Mouse (Mus musculus): ENCODE results near the gene Svbp. TPM values are rescaled to one million over a fixed set of nuclear protein-coding genes. Genes with fewer than 3 reads are reported as not detected.

Gene Svbp
- total and polyA plus RNA-seq, 3 experiments, result 15.7 to 23.5 (median 15.8) TPM

- no peak for TF ChIP-seq USF1 (IDR thresholded peaks at IDR 0.05; ENCODE audit: low read depth, low read length)
- no peak for TF ChIP-seq ZNF384 (IDR thresholded peaks at IDR 0.05; ENCODE audit: low read depth, low read length)
- no peak for TF ChIP-seq KAT2A (IDR thresholded peaks at IDR 0.05; ENCODE audit: insufficient replicate concordance, low read length)
- no peak for TF ChIP-seq JUN (IDR thresholded peaks at IDR 0.05; ENCODE audit: insufficient read depth, low read depth, low read length)
- TF ChIP-seq USF2 (conservative IDR thresholded peaks at IDR 0.05; ENCODE audit: low read depth, low read length), result no peak
- TF ChIP-seq ZMIZ1 (IDR thresholded peaks at IDR 0.05; ENCODE audit: low read depth, low read length), result no peak
- TF ChIP-seq ZKSCAN1 (IDR thresholded peaks at IDR 0.05; ENCODE audit: borderline replicate concordance, low read depth, low read length), result no peak
- peak; percentile 58; the same call in 1 of the 2 replicates for TF ChIP-seq ETS1 (conservative IDR thresholded peaks at IDR 0.05; ENCODE audit: low read depth, low read length)
- TF ChIP-seq TBP (conservative IDR thresholded peaks at IDR 0.05; ENCODE audit: low read depth, low read length), result no peak
Measured at GRCm38 (mm10) chr4:119226751-119227150, 31.6 kb downstream of the Svbp start (continued).

- Histone ChIP-seq H3K27ac (ENCODE audit: insufficient read depth, low read depth) (no peak within 1 kb of the TSS), H3K9me3 (replicated peaks; ENCODE audit: low read length) (no peaks in the 10 kb centered on the region), H3K27me3 (replicated peaks) (no peaks in the 10 kb centered on the region), H3K79me2 (replicated peaks; ENCODE audit: control insufficient read depth, extremely low read depth, insufficient read depth, poor library complexity, severe bottlenecking) (no peaks in the 10 kb centered on the region), H3K4me3 (replicated peaks in 1 of 3; ENCODE audit: low read depth in 2 of 3, low read length in 2 of 3, poor library complexity in 1 of 3) (peak within 1 kb of the TSS; percentile 83 to 92 (median 88)), H3K4me2 (ENCODE audit: insufficient read depth, low read depth, poor library complexity, severe bottlenecking) (peak within 1 kb of the TSS; percentile 54), H3K36me3 (replicated peaks in 1 of 2; ENCODE audit: control insufficient read depth in 1 of 2, insufficient read depth in 1 of 2, low read length in 1 of 2) (peaks cover 0 to 33% of the 10 kb centered on the region in 2 experiments), H3K4me1 (ENCODE audit: control insufficient read depth in 1 of 2, insufficient read depth in 2 of 2) (peaks cover 8 to 46% of the 10 kb centered on the region in 2 experiments), H3K9ac (ENCODE audit: insufficient read depth, low read depth) (peak within 1 kb of the TSS; percentile 52)
- in situ Hi-C loops (cut with MboI; ENCODE audit: low pct_ligation_motif_present, low pct_unique_long_range_greater_than_20kb, low sequenced_read_pairs) (no loop called here), dilution Hi-C loops (cut with MboI; ENCODE audit: extremely low pct_ligation_motif_present, extremely low pct_unique_long_range_greater_than_20kb, low sequenced_read_pairs) (no loop called here)
- DNase-seq (ENCODE audit: extremely low read depth), result peak; percentile 100
- peak; percentile 85; the same call in 1 of the 2 replicates for TF ChIP-seq POLR2AphosphoS2 (IDR thresholded peaks at IDR 0.05; ENCODE audit: low read depth, low read length)
- TF ChIP-seq TBP (conservative IDR thresholded peaks at IDR 0.05; ENCODE audit: low read depth, low read length), result 0 out of 2 replicates have a peak, but pooled peaks have one; percentile 30
- TF ChIP-seq ELF1 (IDR thresholded peaks at IDR 0.05; ENCODE audit: low read depth, low read length), result 0 out of 2 replicates have a peak, but pooled peaks have one; percentile 10
- no peak for TF ChIP-seq SMC3 (IDR thresholded peaks at IDR 0.05; ENCODE audit: low read depth, low read length)
- peak; percentile 83 for TF ChIP-seq NRF1 (IDR thresholded peaks at IDR 0.05; ENCODE audit: low read depth, low read length)
- TF ChIP-seq ZC3H11A (IDR thresholded peaks at IDR 0.05; ENCODE audit: low read depth, low read length), result no peak
- TF ChIP-seq NELFE (IDR thresholded peaks at IDR 0.05; ENCODE audit: low read depth, low read length), result peak; percentile 88
- 0 out of 2 replicates have a peak, but pooled peaks have one; percentile 38 for TF ChIP-seq KAT2A (IDR thresholded peaks at IDR 0.05; ENCODE audit: insufficient replicate concordance, low read length)
- TF ChIP-seq HCFC1 (IDR thresholded peaks at IDR 0.05; ENCODE audit: low read depth, low read length), result peak; percentile 57
- peak; percentile 68 for TF ChIP-seq TCF12 (IDR thresholded peaks at IDR 0.05; ENCODE audit: low read depth, low read length)
- no peak for TF ChIP-seq MEF2A (IDR thresholded peaks at IDR 0.05; ENCODE audit: borderline replicate concordance, low read depth, low read length)
- TF ChIP-seq USF2 (conservative IDR thresholded peaks at IDR 0.05; ENCODE audit: low read depth, low read length), result no peak
- no peak for TF ChIP-seq CTCF (conservative IDR thresholded peaks at IDR 0.05 in 1 of 2, IDR thresholded peaks at IDR 0.05 in 1 of 2; ENCODE audit: low read depth in 2 of 2, low read length in 2 of 2)
- TF ChIP-seq UBTF (IDR thresholded peaks at IDR 0.05; ENCODE audit: low read depth, low read length), result no peak
- no peak for TF ChIP-seq EP300 (IDR thresholded peaks at IDR 0.05; ENCODE audit: low read length)
- TF ChIP-seq IRF4 (IDR thresholded peaks at IDR 0.05; ENCODE audit: low read depth, low read length), result peak; percentile 32; the same call in 1 of the 2 replicates
- TF ChIP-seq MXI1 (IDR thresholded peaks at IDR 0.05; ENCODE audit: low read depth, low read length), result peak; percentile 81
- TF ChIP-seq E2F4 (IDR thresholded peaks at IDR 0.05; ENCODE audit: insufficient replicate concordance, low read depth, low read length), result no peak
- TF ChIP-seq MYC (IDR thresholded peaks at IDR 0.05; ENCODE audit: low read depth, low read length), result peak; percentile 46; the same call in 1 of the 2 replicates
- no peak for TF ChIP-seq GABPA (IDR thresholded peaks at IDR 0.05; ENCODE audit: insufficient replicate concordance, low read depth, low read length)
- TF ChIP-seq BHLHE40 (IDR thresholded peaks at IDR 0.05; ENCODE audit: low read depth, low read length), result no peak
- TF ChIP-seq JUN (IDR thresholded peaks at IDR 0.05; ENCODE audit: insufficient read depth, low read depth, low read length), result no peak
- no peak for TF ChIP-seq JUND (conservative IDR thresholded peaks at IDR 0.05; ENCODE audit: low read depth, low read length)
- TF ChIP-seq ZNF384 (IDR thresholded peaks at IDR 0.05; ENCODE audit: low read depth, low read length), result no peak
- TF ChIP-seq ETS1 (conservative IDR thresholded peaks at IDR 0.05; ENCODE audit: low read depth, low read length), result no peak
- no peak for TF ChIP-seq CHD1 (IDR thresholded peaks at IDR 0.05; ENCODE audit: low read depth, low read length)
- no peak for TF ChIP-seq MAZ (IDR thresholded peaks at IDR 0.05; ENCODE audit: low read depth, low read length)
- TF ChIP-seq SIN3A (IDR thresholded peaks at IDR 0.05; ENCODE audit: low read length), result peak; percentile 79
- TF ChIP-seq POLR2A (IDR thresholded peaks at IDR 0.05; ENCODE audit: low read depth, low read length), result peak; percentile 96
- no peak for TF ChIP-seq MAFK (IDR thresholded peaks at IDR 0.05; ENCODE audit: insufficient replicate concordance, low read length)
- TF ChIP-seq RAD21 (IDR thresholded peaks at IDR 0.05; ENCODE audit: low read depth, low read length), result no peak
Measured at GRCm38 (mm10) chr4:119232410-119233255, 37.5 kb downstream of the Svbp start, which contains the start of the genes AU022252 and P3h1. Gene AU022252 (minus strand): TSS chr4:119232712. Gene P3h1 (plus strand): TSS chr4:119232915.

Data from CH12.LX (cell line).